Mouse (Mus musculus) kidney, adult 2 months (tissue): ENCODE results near the gene Unc45a. TPM values are rescaled to one million over a fixed set of nuclear protein-coding genes. Genes with fewer than 3 reads are reported as not detected.

ENCODE experiments used
- DNase-seq: peaks from one replicate; pipeline ENCODE4 v3.0.0; 2021
- H3K27ac ChIP-seq: fragments of 200-500 bp; 2 replicates; pipeline ENCODE4 v1.5.1; 2012; ENCODE audit warnings: low read depth, low read length, control low read depth, inconsistent platforms; ENCODE audit not compliant: insufficient read depth
- H3K27me3 ChIP-seq: fragments of 200-500 bp; replicated peaks from 2 replicates; pipeline ENCODE4 v1.6.1; 2012; ENCODE audit warnings: mild to moderate bottlenecking, moderate library complexity, low read length, inconsistent platforms; ENCODE audit not compliant: control insufficient read depth, insufficient read depth
- H3K36me3 ChIP-seq: fragments of 200-500 bp; 2 replicates; pipeline ENCODE4 v1.6.1; 2012; ENCODE audit warnings: mild to moderate bottlenecking, moderate library complexity, low read length, inconsistent platforms; ENCODE audit not compliant: control insufficient read depth, insufficient read depth
- H3K4me1 ChIP-seq: fragments of 200-500 bp; 2 replicates; pipeline ENCODE4 v1.6.1; 2011; ENCODE audit warnings: low read length; ENCODE audit not compliant: control insufficient read depth, insufficient read depth
- H3K4me3 ChIP-seq: fragments of 200-500 bp; 2 replicates; pipeline ENCODE4 v1.5.1; 2011; ENCODE audit warnings: mild to moderate bottlenecking, low read depth, low read length, control low read depth; ENCODE audit not compliant: insufficient read depth
- CTCF ChIP-seq: fragments of 200-500 bp; conservative IDR thresholded peaks from 2 replicates; pipeline ENCODE4 v1.5.1; 2011; ENCODE audit warnings: low read depth, mild to moderate bottlenecking, control low read depth, low read length, moderate library complexity, mixed read lengths; ENCODE audit not compliant: insufficient read depth, insufficient read length
- POLR2A ChIP-seq: fragments of 200-500 bp; IDR thresholded peaks from one replicate; pipeline ENCODE4 v1.6.1; 2011; ENCODE audit warnings: low read depth, low read length, control low read depth
- WGBS: fragments of 180-500 bp; shearing (Covaris S2); methylation state at CpG from one replicate; pipeline ENCODE4 v1.1.7; 2018; 5-methylcytosine and 5-hydroxymethylcytosine counted together
- polyA plus RNA-seq: library from polyadenylated mRNA; depleted of rRNA; stranded (reverse); fragments of >200 nt; gene quantifications from 2 replicates; pipeline ENCODE4 v1.2.3, GENCODE M21; 2012

Gene Unc45a
- polyA plus RNA-seq, 1 experiment, result 53.3 TPM

DNA sequence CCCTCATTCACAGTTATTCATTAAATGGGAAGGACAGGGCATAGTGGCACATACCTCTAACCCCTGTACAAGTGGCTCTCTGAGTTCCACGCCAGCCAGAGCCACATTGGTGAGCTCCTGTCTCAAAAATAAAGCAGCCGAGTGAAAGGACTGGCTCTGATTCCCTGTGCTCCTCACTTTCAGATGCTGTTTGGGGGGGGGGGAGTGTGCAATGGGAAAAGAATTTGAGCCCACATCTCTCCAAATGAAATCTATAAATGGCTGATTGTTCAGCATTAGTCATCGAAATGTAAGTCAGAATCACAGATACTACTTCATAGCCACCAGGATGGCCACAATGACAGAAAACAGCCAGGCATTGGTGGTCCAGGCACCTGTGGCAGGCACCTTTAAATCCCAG lies 43.8 kb downstream of the Unc45a start:
- Histone ChIP-seq H3K36me3 (no peaks in the 10 kb centered on the region), H3K27me3 (no peaks in the 10 kb centered on the region), H3K27ac (no peak overlapping the region), H3K4me1 (no peaks in the 10 kb centered on the region), H3K4me3 (no peak overlapping the region)
- 82% methylated on average over 3 of the region's 3 CpGs for WGBS
- no peak for TF ChIP-seq CTCF
- TF ChIP-seq POLR2A, result no peak
- no peak for DNase-seq

DNA sequence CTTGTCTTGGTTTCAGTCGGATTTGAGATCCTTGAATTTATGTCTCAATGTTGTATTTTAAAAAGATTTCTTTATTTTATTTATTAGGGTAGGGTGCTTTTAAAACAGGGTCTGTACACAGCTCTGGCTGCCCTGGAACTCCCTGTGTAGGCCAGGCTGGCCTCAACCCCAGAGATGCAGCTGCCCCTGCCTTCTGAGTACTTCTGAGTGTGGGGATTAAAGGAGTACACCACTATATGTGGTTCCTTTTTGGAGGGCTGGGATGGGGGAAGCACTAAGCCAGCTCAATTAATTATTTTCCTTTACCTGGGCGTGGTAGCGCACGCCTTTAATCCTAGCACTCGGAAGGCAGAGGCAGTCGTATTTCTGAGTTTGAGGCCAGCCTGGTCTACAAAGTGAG lies 44.3 kb downstream of the Unc45a start:
- no peak overlapping the region for H3K4me3 ChIP-seq
- 92% methylated on average over 6 of the region's 6 CpGs for WGBS

DNA sequence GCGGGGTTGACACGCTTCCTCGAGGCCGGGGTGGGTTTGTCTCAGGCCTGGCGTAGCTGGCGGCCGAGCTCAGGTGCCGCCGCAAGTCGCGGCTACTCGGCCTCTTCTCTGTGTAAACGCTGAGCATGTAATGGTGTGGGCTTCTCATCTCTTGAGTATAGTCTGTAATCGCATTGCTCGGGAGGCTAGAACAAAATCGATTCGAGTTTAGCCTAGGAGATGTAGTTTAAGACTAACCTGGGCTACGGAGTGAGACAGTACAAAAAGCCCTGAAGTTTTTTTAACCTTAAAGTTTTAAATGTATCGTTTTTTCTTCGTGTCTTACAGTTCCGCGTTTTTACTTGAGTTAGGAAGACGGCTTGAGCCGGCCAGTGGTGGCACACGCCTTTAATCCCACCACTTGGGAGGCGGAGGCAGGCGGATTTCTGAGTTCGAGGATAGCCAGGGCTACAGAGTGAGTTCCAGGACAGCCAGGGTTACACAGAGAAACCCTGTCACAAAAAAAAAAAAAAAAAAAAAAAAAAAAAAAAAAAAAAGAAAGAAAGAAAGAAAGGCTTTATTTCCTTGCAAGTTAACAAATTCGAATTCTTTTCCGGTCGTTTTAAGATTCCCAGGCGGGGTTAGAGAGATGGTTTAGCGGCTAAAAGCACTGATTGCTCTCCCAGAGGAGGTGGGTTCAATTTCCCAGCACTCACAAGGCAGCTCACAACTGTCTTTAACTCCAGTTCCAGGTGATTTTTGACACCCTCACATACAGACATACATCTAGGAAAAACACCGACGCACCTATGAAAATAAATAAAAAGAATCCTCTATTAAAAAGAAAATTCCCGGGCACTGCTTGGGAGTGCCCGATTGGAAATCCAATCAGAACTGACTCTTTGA lies 45.8 kb downstream of the Unc45a start:
- no peak overlapping the region for H3K27ac ChIP-seq
- H3K27me3 ChIP-seq, result no peaks in the 10 kb centered on the region
- no peaks in the 10 kb centered on the region for H3K4me1 ChIP-seq
- no peak for TF ChIP-seq CTCF
- TF ChIP-seq POLR2A, result no peak
- no peak for DNase-seq
- peak overlapping the region; percentile 54 for H3K4me3 ChIP-seq
- H3K36me3 ChIP-seq, result no peaks in the 10 kb centered on the region
- 8% methylated on average over 37 of the region's 37 CpGs for WGBS

More for the DNA sequence above, 44.3 kb downstream of the Unc45a start:
- TF ChIP-seq CTCF (no peak), POLR2A (no peak)
- Histone ChIP-seq H3K27ac (no peak overlapping the region), H3K4me1 (no peaks in the 10 kb centered on the region), H3K27me3 (no peaks in the 10 kb centered on the region), H3K36me3 (no peaks in the 10 kb centered on the region)
- DNase-seq, result no peak

DNA sequence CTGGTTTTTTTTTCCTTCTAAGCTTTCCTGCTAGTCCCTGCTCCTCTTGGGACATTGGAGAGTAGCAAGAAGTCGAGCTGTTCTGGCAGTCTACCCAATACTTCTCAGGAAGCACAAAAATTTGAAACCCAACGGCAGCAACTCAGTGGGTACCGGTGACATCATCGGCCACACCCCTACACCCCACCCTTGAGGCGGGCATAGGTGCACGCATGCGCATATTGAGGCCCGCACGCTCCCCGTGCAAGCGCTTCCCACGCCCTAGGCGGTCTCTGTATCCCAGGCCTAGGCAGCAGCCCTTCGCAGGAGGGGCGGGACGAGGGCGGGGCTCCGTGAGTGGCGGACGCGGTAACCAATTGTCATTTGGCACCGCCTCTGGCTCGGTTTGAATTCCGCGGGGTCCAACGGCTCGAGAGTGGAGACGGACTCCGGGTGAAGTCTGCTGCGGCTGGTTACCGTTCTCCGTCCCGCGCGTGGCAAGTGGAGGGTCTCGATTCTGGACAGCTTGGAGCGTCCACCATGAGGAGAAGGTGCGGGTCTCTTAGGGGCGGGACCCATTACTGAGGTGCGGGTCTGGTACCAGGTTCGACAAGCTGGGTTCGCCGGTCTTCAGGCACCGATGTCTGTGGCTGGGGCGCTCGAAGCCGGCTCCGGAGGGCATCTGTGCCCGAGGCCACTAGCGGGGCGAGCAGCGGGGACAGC lies 46.6 kb downstream of the Unc45a start, which contains the start of gene Prc1:
TSS of gene Prc1 (plus strand) at position 389 of the 702 bp plus-strand sequence.
- no peak for TF ChIP-seq POLR2A
- TF ChIP-seq CTCF, result no peak
- H3K27me3 ChIP-seq, result no peaks in the 10 kb centered on the region
- WGBS, result under 1% methylated on average over 52 of the region's 52 CpGs
- no peaks in the 10 kb centered on the region for H3K4me1 ChIP-seq
- H3K4me3 ChIP-seq, result peak within 1 kb of the TSS; percentile 54
- H3K36me3 ChIP-seq, result no peaks in the 10 kb centered on the region
- H3K27ac ChIP-seq, result no peak within 1 kb of the TSS
- peak; percentile 99 for DNase-seq

DNA sequence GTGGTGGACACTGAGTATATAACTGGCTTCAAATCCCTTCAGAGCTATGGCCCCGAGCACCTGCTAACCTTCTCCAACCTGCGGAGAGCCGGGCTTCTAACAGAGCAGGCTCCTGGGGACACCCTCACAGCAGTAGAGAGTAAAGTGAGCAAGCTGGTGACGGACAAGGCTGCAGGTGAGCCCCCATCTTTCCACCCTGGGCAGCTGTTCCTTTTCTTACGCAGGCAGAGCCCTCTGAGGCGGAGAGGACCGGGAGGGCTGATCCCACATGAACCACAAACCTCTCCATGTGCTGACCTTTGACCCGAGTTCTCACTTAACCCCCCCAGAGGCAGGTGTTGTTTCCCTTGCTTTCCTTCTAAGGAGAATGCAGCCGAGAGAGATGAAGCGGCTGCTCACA lies 53.1 kb downstream of the Unc45a start:
- TF ChIP-seq CTCF, result no peak
- TF ChIP-seq POLR2A, result no peak
- Histone ChIP-seq H3K4me1 (no peaks in the 10 kb centered on the region), H3K27ac (no peak overlapping the region), H3K36me3 (peaks cover 4% of the 10 kb centered on the region; the same call in 1 of the 2 replicates), H3K4me3 (no peak overlapping the region), H3K27me3 (no peaks in the 10 kb centered on the region)
- no peak for DNase-seq
- 77% methylated on average over 10 of the region's 10 CpGs for WGBS

DNA sequence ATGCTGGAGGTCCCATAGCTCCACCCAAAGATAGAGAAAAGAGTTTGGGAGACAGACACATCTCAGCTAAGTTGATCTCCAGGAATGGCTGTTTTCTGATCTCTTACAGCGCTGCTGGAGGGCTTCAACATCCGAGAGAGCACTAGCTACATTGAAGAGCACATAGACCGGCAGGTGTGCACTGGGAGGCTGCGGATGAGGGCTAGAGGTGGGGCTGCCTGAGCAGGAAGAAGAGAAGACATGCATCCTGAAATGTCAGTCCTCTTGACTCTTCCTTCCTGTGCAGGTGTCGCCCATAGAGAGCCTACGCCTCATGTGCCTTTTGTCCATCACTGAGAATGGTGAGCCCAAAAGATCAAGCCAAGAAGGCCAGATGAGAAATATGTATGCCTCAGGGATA lies 55.1 kb downstream of the Unc45a start:
- Histone ChIP-seq H3K27ac (no peak overlapping the region), H3K4me1 (no peaks in the 10 kb centered on the region), H3K27me3 (no peaks in the 10 kb centered on the region), H3K36me3 (peaks cover 4% of the 10 kb centered on the region; the same call in 1 of the 2 replicates), H3K4me3 (no peak overlapping the region)
- TF ChIP-seq POLR2A (no peak), CTCF (no peak)
- no peak for DNase-seq
- WGBS, result 90% methylated on average over 6 of the region's 6 CpGs

DNA sequence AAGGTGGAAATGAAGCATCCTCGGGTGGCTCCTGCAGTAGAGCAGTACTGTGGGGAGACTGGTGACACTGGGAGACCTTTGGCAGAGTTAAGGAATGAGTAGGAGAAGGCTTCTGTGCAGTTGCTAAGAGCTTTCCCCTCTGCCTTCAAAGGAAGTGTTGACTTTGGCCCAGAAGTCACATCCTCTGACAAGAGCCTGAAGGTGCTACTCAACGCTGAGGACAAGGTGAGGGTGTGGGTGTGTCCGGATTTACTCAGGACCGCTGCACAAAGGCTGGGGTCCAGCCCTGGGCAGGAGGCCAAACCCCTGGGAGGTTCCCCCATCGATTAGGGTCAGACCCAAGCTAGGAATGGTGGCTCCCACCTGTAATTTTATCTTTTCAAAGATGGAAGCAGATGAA lies 56.4 kb downstream of the Unc45a start:
- no peak for DNase-seq
- Histone ChIP-seq H3K27me3 (no peaks in the 10 kb centered on the region), H3K36me3 (peaks cover 4% of the 10 kb centered on the region), H3K27ac (no peak overlapping the region), H3K4me3 (no peak overlapping the region), H3K4me1 (no peaks in the 10 kb centered on the region)
- WGBS, result 85% methylated on average over 5 of the region's 5 CpGs
- TF ChIP-seq CTCF, result no peak
- no peak for TF ChIP-seq POLR2A
